Mouse (Mus musculus): Measurements from ENCODE around the gene L3mbtl4. TPM values are rescaled to one million over a fixed set of nuclear protein-coding genes. Genes with fewer than 3 reads are reported as not detected.

Gene L3mbtl4
- 6.9 and 10.1 TPM in 2 replicates for total RNA-seq (2014; rRNA removed)
- polyA plus RNA-seq (2015; fragmentation: Nextera tagmentation; extraction: Ambion mirVana): 5.1 and 5.4 TPM in 2 replicates

DNA sequence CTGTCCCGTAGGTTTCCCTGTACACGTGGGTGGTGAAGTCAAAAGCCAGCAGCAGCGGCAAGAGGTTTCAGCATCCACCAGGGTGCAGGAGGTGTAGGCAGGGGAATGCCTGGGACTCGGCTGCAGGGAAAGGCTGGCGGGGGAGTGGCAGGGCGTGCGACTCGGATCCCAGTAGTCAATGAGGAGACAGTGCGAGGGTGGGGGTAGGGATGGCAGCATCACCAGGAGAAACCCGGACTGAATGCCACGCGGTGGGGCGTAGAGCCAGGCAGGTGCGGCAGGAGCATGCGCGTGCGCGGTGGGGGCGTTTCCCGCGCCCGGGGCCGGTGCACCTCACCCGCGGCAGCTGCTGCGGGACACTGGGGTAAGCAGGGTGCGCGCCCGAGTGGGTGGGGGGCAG lies at the start of gene L3mbtl4:
Gene L3mbtl4 (plus strand): TSS at position 271 of the 400 bp plus-strand sequence.
- peak within 1 kb of the TSS; percentile 96 for H3K4me2 ChIP-seq (ENCODE audit: low read depth, low read length)
- no peaks in the 10 kb centered on the region for H3K27me3 ChIP-seq (ENCODE audit: insufficient read depth, low read length)
- 1% methylated on average over 24 of the region's 29 CpGs for WGBS
- H3K27ac ChIP-seq: no peak within 1 kb of the TSS
- no peaks in the 10 kb centered on the region for H3K9me3 ChIP-seq (ENCODE audit: low read length)
- H3K4me1 ChIP-seq (ENCODE audit: insufficient read depth, low read length): 0 out of 2 replicates have a peak, but pooled peaks cover 9% of the 10 kb centered on the region
- peak within 1 kb of the TSS; percentile 62 for H3K4me3 ChIP-seq (ENCODE audit: low read length)
- peak; percentile 51 for TF ChIP-seq CTCF (IDR thresholded peaks at IDR 0.05; ENCODE audit: low read depth)
- peak within 1 kb of the TSS; percentile 59 for H3K9ac ChIP-seq (replicated peaks; ENCODE audit: low read length)
- ATAC-seq (peak; percentile 87), DNase-seq (ENCODE audit: low spot score) (peak; percentile 62)
- H3K36me3 ChIP-seq (ENCODE audit: insufficient read depth, low read length): no peaks in the 10 kb centered on the region

DNA sequence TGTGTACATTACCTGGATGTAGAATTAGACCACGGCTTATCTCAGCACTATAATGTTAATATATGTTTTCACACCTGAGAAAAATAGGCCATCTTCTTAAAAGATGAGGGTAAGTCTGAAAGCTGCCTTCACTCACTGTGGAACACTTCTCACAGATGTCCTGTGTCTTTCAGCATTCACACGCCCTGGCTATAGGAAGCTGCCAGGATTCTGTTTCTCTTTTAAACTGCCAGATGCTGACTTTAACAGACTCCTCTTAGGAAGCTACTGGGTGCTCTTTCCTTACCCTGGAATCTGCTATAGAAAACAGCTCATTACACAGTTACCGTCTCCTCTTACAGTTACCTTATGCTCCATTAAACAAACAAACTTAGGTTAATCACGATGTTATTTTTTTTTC lies 43.1 kb upstream of the L3mbtl4 start:
- Histone ChIP-seq H3K36me3 (ENCODE audit: insufficient read depth, low read length) (no peaks in the 10 kb centered on the region), H3K4me2 (ENCODE audit: low read depth, low read length) (no peak overlapping the region), H3K27ac (no peak overlapping the region), H3K27me3 (ENCODE audit: insufficient read depth, low read length) (no peaks in the 10 kb centered on the region), H3K9ac (replicated peaks; ENCODE audit: low read length) (no peak overlapping the region), H3K4me3 (ENCODE audit: low read length) (no peak overlapping the region), H3K9me3 (ENCODE audit: low read length) (no peaks in the 10 kb centered on the region), H3K4me1 (ENCODE audit: insufficient read depth, low read length) (no peaks in the 10 kb centered on the region)
- DNase-seq (ENCODE audit: low spot score) (no peak), ATAC-seq (no peak)
- no peak for TF ChIP-seq CTCF (IDR thresholded peaks at IDR 0.05; ENCODE audit: low read depth)
- 83% methylated on average over 4 of the region's 4 CpGs for WGBS

DNA sequence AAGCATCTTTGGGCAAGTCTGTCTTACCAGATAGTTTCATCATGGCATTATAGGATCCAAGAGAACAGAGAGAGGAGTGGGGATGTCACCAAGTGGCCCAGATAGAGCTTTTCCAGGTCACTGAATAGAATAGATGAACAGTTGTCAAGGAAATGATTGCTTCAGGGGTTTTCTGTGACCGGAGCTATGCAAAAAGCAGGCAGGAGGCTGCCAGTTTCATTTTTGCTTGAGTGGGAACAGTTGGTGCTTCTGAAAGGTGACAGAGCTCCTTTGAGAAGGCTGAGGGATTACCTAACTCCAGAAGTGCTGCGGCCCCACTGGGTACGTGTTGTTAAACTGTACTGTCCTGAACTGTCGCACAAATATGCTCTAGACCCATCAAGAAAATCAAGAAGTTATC lies 38.2 kb upstream of the L3mbtl4 start:
- no peak overlapping the region for H3K27ac ChIP-seq
- no peak for ATAC-seq
- no peak overlapping the region for H3K9ac ChIP-seq (replicated peaks; ENCODE audit: low read length)
- H3K36me3 ChIP-seq (ENCODE audit: insufficient read depth, low read length): no peaks in the 10 kb centered on the region
- no peaks in the 10 kb centered on the region for H3K4me1 ChIP-seq (ENCODE audit: insufficient read depth, low read length)
- no peaks in the 10 kb centered on the region for H3K27me3 ChIP-seq (ENCODE audit: insufficient read depth, low read length)
- no peak overlapping the region for H3K4me2 ChIP-seq (ENCODE audit: low read depth, low read length)
- DNase-seq (ENCODE audit: low spot score): peak; percentile 53
- no peaks in the 10 kb centered on the region for H3K9me3 ChIP-seq (ENCODE audit: low read length)
- no peak for TF ChIP-seq CTCF (IDR thresholded peaks at IDR 0.05; ENCODE audit: low read depth)
- WGBS: 66% methylated on average over 4 of the region's 4 CpGs
- H3K4me3 ChIP-seq (ENCODE audit: low read length): no peak overlapping the region

DNA sequence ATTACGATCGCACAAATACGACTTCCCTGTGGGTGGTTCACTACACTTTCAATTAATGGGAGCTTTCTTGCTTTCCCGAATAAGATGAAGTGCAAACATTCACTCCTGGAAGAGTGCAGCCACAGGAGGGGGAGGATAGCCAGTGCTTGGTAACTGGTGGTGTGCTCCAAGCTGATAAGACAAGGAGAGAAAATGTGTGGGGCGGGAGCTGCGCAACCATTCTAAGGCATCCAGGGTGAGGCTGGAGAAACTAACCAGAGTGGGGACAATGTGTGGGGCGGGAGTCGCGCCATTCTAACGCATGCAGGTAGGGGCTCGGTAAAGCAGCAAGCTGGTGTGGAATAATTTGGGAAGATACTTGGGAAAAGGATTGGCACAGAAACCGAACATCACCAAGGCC lies 36.6 kb upstream of the L3mbtl4 start:
- Histone ChIP-seq H3K9ac (replicated peaks; ENCODE audit: low read length) (no peak overlapping the region), H3K36me3 (ENCODE audit: insufficient read depth, low read length) (no peaks in the 10 kb centered on the region), H3K4me1 (ENCODE audit: insufficient read depth, low read length) (no peaks in the 10 kb centered on the region), H3K9me3 (ENCODE audit: low read length) (no peaks in the 10 kb centered on the region), H3K27ac (no peak overlapping the region), H3K4me2 (ENCODE audit: low read depth, low read length) (no peak overlapping the region), H3K4me3 (ENCODE audit: low read length) (no peak overlapping the region), H3K27me3 (ENCODE audit: insufficient read depth, low read length) (no peaks in the 10 kb centered on the region)
- DNase-seq (ENCODE audit: low spot score) (no peak), ATAC-seq (no peak)
- TF ChIP-seq CTCF (IDR thresholded peaks at IDR 0.05; ENCODE audit: low read depth): no peak
- WGBS: 90% methylated on average over 12 of the region's 12 CpGs

DNA sequence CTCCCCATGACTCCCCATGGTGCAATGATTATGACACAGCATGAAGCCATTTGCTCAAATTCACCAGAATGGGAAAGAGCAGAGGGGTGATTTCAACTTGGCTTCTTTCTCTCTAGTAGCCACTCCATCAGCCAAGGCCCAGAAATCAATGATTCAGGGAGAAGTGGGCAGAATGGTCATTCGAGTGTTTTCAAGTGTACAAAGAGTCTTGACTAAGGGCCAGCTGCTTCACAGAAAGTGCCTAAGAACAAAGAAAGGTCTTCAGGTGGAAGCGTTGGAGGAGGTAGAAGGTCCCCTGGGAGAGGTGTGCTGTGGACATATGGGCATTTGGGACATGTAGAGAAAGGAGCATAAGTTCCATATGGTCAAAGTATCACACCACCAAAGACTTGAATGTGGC lies 33.4 kb upstream of the L3mbtl4 start:
- H3K36me3 ChIP-seq (ENCODE audit: insufficient read depth, low read length): no peaks in the 10 kb centered on the region
- WGBS: 67% methylated on average over 2 of the region's 2 CpGs
- no peak overlapping the region for H3K4me3 ChIP-seq (ENCODE audit: low read length)
- no peak for TF ChIP-seq CTCF (IDR thresholded peaks at IDR 0.05; ENCODE audit: low read depth)
- ATAC-seq: no peak
- no peak overlapping the region for H3K9ac ChIP-seq (replicated peaks; ENCODE audit: low read length)
- H3K27me3 ChIP-seq (ENCODE audit: insufficient read depth, low read length): no peaks in the 10 kb centered on the region
- DNase-seq (ENCODE audit: low spot score): no peak
- H3K4me1 ChIP-seq (ENCODE audit: insufficient read depth, low read length): no peaks in the 10 kb centered on the region
- H3K27ac ChIP-seq: no peak overlapping the region
- H3K9me3 ChIP-seq (ENCODE audit: low read length): no peaks in the 10 kb centered on the region
- no peak overlapping the region for H3K4me2 ChIP-seq (ENCODE audit: low read depth, low read length)

DNA sequence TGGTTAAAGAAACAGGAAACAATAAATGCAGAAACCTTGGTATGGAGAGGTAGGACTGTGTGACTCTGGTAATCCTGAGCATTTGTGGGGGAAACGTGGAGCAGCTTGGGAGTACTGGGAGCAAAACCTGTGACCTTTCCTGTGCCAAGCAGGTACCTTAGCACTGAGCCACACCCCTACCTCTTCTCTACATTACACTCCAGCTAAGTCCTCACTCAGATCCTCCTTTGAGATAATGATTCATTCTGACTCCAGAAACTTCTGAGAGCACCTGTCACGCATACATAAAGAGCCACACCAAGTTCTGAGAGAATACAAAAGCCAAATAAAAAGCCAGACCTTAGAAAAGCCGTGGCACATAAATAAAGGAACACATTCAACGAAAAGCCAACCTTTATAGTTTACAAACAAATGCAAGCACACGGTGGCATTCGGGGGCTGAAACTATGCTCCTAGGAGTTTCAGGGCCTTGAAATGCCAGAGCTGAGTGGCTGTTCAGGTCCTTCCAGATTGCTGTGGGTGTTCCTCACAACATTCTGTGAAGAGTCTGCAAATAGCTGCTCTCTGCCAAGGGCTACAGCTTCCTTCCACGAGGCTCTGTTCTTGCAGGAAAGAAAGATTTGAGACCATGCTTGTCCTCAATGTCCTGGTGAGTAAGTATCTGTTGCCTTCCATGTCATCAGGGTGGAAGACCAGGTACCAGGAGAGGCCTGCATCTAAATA lies 8.6 kb upstream of the L3mbtl4 start:
- Histone ChIP-seq H3K9ac (replicated peaks; ENCODE audit: low read length) (no peak overlapping the region), H3K27me3 (ENCODE audit: insufficient read depth, low read length) (no peaks in the 10 kb centered on the region), H3K9me3 (ENCODE audit: low read length) (peaks cover 6% of the 10 kb centered on the region), H3K36me3 (ENCODE audit: insufficient read depth, low read length) (no peaks in the 10 kb centered on the region), H3K4me1 (ENCODE audit: insufficient read depth, low read length) (no peaks in the 10 kb centered on the region), H3K4me2 (ENCODE audit: low read depth, low read length) (no peak overlapping the region), H3K4me3 (ENCODE audit: low read length) (no peak overlapping the region), H3K27ac (no peak overlapping the region)
- 75% methylated on average over 7 of the region's 7 CpGs for WGBS
- no peak for ATAC-seq
- no peak for TF ChIP-seq CTCF (IDR thresholded peaks at IDR 0.05; ENCODE audit: low read depth)
- DNase-seq (ENCODE audit: low spot score): no peak

DNA sequence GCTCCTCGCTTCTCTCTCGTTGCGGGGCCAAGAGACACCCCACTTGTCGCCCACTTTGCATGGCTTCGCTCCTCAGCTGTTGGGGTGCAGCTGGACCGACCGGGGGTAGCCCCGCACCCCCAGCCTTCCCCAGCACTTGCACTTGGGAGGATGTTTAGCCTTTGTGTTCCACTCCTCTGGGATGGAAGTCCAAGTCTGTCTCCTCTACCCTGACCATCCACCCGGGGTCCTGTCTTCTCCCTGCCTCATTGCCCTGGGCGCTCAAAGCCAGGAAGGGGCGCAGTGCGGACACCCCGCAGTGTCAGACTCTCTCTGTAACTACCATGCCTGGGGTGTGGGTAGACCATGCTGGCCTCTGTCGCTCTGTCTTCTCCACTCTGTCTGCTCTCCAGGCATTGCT lies 357 bp downstream of the L3mbtl4 start:
- Histone ChIP-seq H3K9me3 (ENCODE audit: low read length) (no peaks in the 10 kb centered on the region), H3K4me3 (ENCODE audit: low read length) (peak overlapping the region; percentile 62), H3K9ac (replicated peaks; ENCODE audit: low read length) (peak overlapping the region; percentile 59), H3K36me3 (ENCODE audit: insufficient read depth, low read length) (no peaks in the 10 kb centered on the region), H3K27me3 (ENCODE audit: insufficient read depth, low read length) (no peaks in the 10 kb centered on the region), H3K4me2 (ENCODE audit: low read depth, low read length) (peak overlapping the region; percentile 96), H3K27ac (no peak overlapping the region), H3K4me1 (ENCODE audit: insufficient read depth, low read length) (0 out of 2 replicates have a peak, but pooled peaks cover 9% of the 10 kb centered on the region)
- no peak for TF ChIP-seq CTCF (IDR thresholded peaks at IDR 0.05; ENCODE audit: low read depth)
- ATAC-seq (peak; percentile 63), DNase-seq (ENCODE audit: low spot score) (no peak)
- 8% methylated on average over 13 of the region's 14 CpGs for WGBS

Measured in hindbrain, postnatal 0 days (tissue).